Mouse (Mus musculus) heart, embryonic 15.5 days (tissue): ENCODE measurements around the gene Lrrc74a. TPM values are rescaled to one million over a fixed set of nuclear protein-coding genes. Genes with fewer than 3 reads are reported as not detected.

Experiments
- ATAC-seq: fragments of 200-750 bp; cut with Nextera tagmentation; replicated peaks from 2 replicates; pipeline ENCODE4 v1.8.0; 2017; ENCODE audit warnings: low read depth, moderate TSS enrichment; ENCODE audit not compliant: insufficient number of reproducible peaks, insufficient read depth, low FRiP score
- H3K27ac ChIP-seq: fragments of 300-500 bp; sonication (generic); 2 replicates; pipeline ENCODE4 v1.5.1; 2015; ENCODE audit warnings: mild to moderate bottlenecking, inconsistent platforms
- H3K27me3 ChIP-seq: fragments of 300-500 bp; sonication (generic); 2 replicates; pipeline ENCODE4 v1.6.1; 2015; ENCODE audit warnings: inconsistent platforms
- H3K36me3 ChIP-seq: fragments of 300-500 bp; sonication (generic); 2 replicates; pipeline ENCODE4 v1.6.1; 2015; ENCODE audit warnings: mild to moderate bottlenecking, inconsistent platforms
- H3K4me1 ChIP-seq: fragments of 300-500 bp; sonication (generic); replicated peaks from 2 replicates; pipeline ENCODE4 v1.6.1; 2015; ENCODE audit warnings: inconsistent platforms
- H3K4me2 ChIP-seq: fragments of 300-500 bp; sonication (generic); 2 replicates; pipeline ENCODE4 v1.6.1; 2015; ENCODE audit warnings: inconsistent platforms, mild to moderate bottlenecking, moderate library complexity
- H3K4me3 ChIP-seq: fragments of 300-500 bp; sonication (generic); 2 replicates; pipeline ENCODE4 v1.5.1; 2015; ENCODE audit warnings: mild to moderate bottlenecking, inconsistent platforms
- H3K9ac ChIP-seq: fragments of 300-500 bp; sonication (generic); 2 replicates; pipeline ENCODE4 v1.6.1; 2015; ENCODE audit warnings: mild to moderate bottlenecking, inconsistent platforms
- H3K9me3 ChIP-seq: fragments of 300-500 bp; sonication (generic); replicated peaks from 2 replicates; pipeline ENCODE4 v1.6.1; 2016; ENCODE audit warnings: inconsistent platforms
- WGBS: fragments of 180-500 bp; shearing (Covaris S2); methylation state at CpG from one replicate; pipeline ENCODE4 v1.1.7; 2015; ENCODE audit warnings: mixed read lengths; 5-methylcytosine and 5-hydroxymethylcytosine counted together
- polyA plus RNA-seq: library from polyadenylated mRNA; unstranded; fragments of >200 nt; fragmentation: Nextera tagmentation; extraction: Ambion mirVana; gene quantifications from 2 replicates; pipeline ENCODE4 v1.2.1, GENCODE M21; 2015

Lrrc74a gene
- polyA plus RNA-seq, 1 experiment from 2014 or later: not detected

DNA sequence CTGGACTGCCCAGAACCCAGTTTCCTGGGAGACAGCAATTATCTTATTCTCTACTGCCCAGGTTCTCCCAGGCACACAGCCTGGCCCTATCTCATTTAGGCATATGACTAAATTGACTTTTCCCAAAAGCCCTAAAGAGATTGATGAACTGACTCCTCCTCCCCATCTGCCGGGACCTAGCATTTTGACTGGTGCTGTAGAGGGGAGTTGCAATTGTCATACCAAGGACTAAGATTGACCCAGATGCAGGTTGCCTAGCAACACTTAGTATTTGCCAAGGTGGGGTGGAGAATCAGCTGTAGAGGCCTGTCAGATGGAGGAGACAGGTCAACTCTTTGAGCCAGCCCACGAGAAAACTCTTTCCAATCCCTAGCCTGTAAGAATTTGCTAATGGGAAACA, 36.2 kb upstream of the Lrrc74a start:
- Histone ChIP-seq H3K9ac (no peak overlapping the region), H3K36me3 (0 out of 2 replicates have a peak, but pooled peaks cover 2% of the 10 kb centered on the region), H3K4me1 (peaks cover 9% of the 10 kb centered on the region), H3K4me2 (no peak overlapping the region), H3K9me3 (no peaks in the 10 kb centered on the region), H3K4me3 (no peak overlapping the region), H3K27ac (no peak overlapping the region), H3K27me3 (no peaks in the 10 kb centered on the region)
- 72% methylated on average over 2 of the region's 2 CpGs for WGBS
- ATAC-seq: no peak

DNA sequence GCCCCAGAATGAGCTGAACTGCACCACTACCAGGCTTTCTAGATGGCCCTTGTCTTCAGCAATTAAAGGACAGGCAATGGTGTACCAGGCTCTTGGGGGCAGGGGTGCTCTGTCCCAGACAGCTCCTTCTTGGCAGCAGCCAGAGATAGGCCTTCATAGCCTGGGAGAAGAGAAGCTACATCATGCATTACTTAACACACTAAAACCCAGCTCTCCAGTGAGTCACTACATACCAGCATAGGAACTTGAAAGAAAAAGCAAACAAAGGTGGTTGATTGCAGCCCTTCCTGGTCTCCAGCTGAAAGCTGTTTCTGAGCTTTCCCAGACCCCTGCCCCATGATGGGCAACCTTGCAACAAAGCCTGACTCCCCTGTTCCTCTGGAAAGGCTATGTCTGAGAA, 35.6 kb upstream of the Lrrc74a start:
- peaks cover 7% of the 10 kb centered on the region; the same call in 1 of the 2 replicates for H3K4me1 ChIP-seq
- ATAC-seq: no peak

DNA sequence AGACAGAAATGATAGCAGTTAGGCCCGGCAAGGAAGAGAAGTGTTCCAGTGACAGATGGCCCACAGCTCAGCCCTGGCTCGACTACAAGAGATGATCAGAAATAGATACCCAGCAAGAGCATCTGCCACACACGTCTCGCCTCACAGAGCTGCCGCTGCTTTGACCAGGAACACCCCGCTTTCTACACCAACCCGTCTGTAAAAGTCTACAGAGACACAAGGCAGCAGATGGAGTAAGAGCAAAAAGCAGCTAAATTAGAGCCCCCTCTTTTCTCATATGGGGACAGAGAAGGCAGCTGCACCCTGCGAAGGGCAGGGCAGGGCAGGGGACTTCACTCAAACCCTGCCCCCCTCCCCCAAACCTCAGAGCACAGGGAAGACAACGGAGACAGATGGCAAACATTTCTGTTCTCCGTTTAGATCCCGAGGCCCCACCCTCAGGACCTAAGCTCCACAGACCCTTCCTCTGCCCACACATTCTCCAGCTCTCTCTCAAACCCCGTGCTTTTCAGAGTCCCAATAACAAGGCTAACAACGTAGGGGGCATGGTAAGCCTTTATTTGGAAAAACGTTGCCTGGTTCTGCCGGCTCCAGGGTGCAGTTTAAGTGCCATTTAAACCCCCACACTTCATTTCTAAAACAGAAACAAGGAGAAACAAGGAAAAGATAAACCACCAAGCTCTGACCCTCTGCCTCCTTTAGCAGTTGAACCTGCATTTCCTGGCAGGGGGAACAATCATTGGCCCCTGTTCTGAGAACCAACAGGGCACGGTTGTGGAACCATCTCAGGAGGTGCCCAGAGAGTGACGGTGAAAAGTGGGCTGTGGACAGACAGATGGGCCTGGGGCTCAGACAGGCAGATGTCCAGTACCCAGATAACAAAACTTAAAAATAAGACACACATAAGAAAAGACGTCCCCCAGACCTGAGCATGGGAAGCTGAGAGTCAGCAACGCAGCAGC, 33.9 kb upstream of the Lrrc74a start:
- no peak overlapping the region for H3K4me2 ChIP-seq
- peaks cover 7% of the 10 kb centered on the region; the same call in 1 of the 2 replicates for H3K4me1 ChIP-seq
- H3K27ac ChIP-seq: no peak overlapping the region
- no peak overlapping the region for H3K9ac ChIP-seq
- no peaks in the 10 kb centered on the region for H3K9me3 ChIP-seq
- no peaks in the 10 kb centered on the region for H3K27me3 ChIP-seq
- 37% methylated on average over 19 of the region's 19 CpGs for WGBS
- ATAC-seq: no peak
- peaks cover 3% of the 10 kb centered on the region; the same call in 1 of the 2 replicates for H3K36me3 ChIP-seq
- no peak overlapping the region for H3K4me3 ChIP-seq

More for the DNA sequence above, 35.6 kb upstream of the Lrrc74a start:
- Histone ChIP-seq H3K9ac (no peak overlapping the region), H3K27me3 (no peaks in the 10 kb centered on the region), H3K4me2 (no peak overlapping the region), H3K9me3 (no peaks in the 10 kb centered on the region), H3K4me3 (no peak overlapping the region), H3K36me3 (peaks cover 3% of the 10 kb centered on the region; the same call in 1 of the 2 replicates), H3K27ac (no peak overlapping the region)

DNA sequence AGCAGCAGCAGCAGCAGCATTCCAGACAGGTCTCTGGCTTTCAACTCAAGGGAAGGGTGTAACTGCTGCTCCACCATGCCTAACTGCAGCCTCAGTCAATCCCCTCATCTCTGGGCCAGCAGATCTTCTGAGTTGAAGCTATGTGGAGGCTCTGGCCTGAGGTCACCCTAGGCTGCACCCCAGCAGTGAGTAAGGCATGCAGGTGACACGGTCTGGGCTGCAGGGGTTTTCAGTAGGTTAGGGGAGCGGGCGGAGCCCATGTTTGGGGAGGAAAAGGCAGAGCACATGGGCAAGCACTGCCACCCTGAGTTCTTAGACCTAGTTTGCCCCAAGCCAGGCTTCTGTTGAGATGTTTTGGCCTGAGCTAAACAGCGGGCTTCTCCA, 33.2 kb upstream of the Lrrc74a start:
- no peak for ATAC-seq
- H3K4me1 ChIP-seq: peaks cover 7% of the 10 kb centered on the region; the same call in 1 of the 2 replicates
- no peaks in the 10 kb centered on the region for H3K27me3 ChIP-seq
- no peak overlapping the region for H3K4me2 ChIP-seq
- no peaks in the 10 kb centered on the region for H3K9me3 ChIP-seq
- no peak overlapping the region for H3K9ac ChIP-seq
- H3K36me3 ChIP-seq: peaks cover 3% of the 10 kb centered on the region; the same call in 1 of the 2 replicates
- no peak overlapping the region for H3K4me3 ChIP-seq
- WGBS: 78% methylated on average over 4 of the region's 4 CpGs
- no peak overlapping the region for H3K27ac ChIP-seq

DNA sequence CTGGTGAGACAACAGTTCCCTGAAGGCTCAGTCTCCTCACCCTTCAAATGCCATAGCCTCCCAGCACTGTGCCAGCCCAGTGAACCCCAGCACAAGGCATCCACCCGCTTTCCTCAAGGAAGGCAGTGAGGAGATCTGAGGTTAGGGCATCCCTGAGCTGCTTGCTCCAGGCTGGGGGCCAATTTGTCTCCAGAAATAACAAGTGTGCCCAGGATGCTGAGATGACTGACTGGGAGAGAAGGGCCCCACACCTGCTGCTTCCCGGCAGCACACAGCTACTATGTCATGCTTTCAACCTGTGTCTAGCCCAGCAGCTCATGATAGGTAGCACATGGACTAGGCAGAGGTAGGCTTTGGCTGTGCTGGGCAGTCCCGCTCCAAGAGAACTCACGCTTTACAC, 32.7 kb upstream of the Lrrc74a start:
- Histone ChIP-seq H3K9ac (no peak overlapping the region), H3K27me3 (no peaks in the 10 kb centered on the region), H3K4me1 (peaks cover 7% of the 10 kb centered on the region; the same call in 1 of the 2 replicates), H3K4me2 (no peak overlapping the region), H3K27ac (no peak overlapping the region), H3K9me3 (no peaks in the 10 kb centered on the region), H3K36me3 (peaks cover 3% of the 10 kb centered on the region; the same call in 1 of the 2 replicates), H3K4me3 (no peak overlapping the region)
- no peak for ATAC-seq
- WGBS: 92% methylated on average over 4 of the region's 4 CpGs

DNA sequence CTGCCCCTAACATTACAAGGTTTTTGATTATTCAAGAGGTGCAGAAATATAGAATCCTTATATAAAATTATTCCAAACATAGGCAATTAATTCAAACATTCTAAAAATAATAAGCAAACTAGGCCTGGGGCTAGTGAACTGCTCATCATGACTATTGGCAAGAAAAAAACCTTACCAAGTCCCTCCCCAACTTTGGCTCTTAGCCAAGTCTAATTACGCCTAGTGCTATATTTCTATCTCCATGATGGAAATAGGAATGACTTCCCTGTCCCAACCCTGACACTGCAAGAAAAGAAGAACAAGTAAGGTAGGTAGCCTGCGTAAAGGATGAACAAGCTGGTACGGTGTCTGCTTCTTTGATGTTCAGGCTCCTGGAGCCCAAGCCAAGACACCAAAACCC, 31.5 kb upstream of the Lrrc74a start:
- H3K4me3 ChIP-seq: no peak overlapping the region
- peaks cover 7% of the 10 kb centered on the region; the same call in 1 of the 2 replicates for H3K4me1 ChIP-seq
- no peak overlapping the region for H3K4me2 ChIP-seq
- peaks cover 3% of the 10 kb centered on the region; the same call in 1 of the 2 replicates for H3K36me3 ChIP-seq
- no peaks in the 10 kb centered on the region for H3K27me3 ChIP-seq
- H3K9me3 ChIP-seq: no peaks in the 10 kb centered on the region
- no peak for ATAC-seq
- no peak overlapping the region for H3K27ac ChIP-seq
- H3K9ac ChIP-seq: no peak overlapping the region
- WGBS: 86% methylated on average over 3 of the region's 3 CpGs

DNA sequence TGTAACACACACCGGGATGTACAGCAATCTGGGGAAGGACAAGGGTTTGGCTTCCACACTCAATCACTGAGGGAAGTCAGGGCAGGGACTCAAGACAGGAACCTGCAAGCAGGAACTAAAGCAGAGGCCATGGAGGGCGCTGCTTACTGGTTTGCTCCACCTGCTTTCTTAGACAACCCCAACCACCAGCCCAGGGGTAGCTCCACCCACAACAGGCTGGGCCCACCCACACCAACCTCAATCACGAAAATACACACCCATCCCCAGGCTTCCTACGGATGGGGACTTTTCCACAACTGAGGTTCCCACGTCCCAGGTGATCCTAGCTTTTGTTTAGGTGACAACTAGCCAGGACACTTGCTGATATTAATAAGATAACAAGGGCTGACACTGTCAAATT, 28.3 kb upstream of the Lrrc74a start:
- peaks cover 3% of the 10 kb centered on the region; the same call in 1 of the 2 replicates for H3K36me3 ChIP-seq
- no peaks in the 10 kb centered on the region for H3K9me3 ChIP-seq
- no peak overlapping the region for H3K9ac ChIP-seq
- no peak overlapping the region for H3K27ac ChIP-seq
- H3K4me3 ChIP-seq: no peak overlapping the region
- no peaks in the 10 kb centered on the region for H3K4me1 ChIP-seq
- no peaks in the 10 kb centered on the region for H3K27me3 ChIP-seq
- no peak overlapping the region for H3K4me2 ChIP-seq
- no peak for ATAC-seq
- 79% methylated on average over 5 of the region's 5 CpGs for WGBS

DNA sequence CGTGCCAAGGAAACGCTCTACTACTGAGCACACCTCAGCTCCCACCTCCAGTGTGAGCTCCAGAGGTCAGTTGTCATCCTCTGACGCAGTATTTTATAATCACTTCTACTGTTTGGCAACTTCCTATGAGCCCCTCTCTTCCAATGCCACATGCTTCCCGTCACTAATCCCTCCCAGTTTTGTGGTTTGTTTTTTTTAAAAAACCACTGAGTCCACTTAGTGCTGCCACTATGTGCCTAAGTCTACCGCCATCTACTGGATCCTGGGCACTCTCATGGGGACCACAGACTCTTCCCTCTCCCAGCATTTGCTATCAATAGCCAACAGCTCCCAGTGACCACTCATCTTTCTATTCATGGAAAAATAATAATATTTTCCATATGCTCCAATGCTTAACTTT, 20.1 kb upstream of the Lrrc74a start:
- ATAC-seq: no peak
- no peak overlapping the region for H3K4me2 ChIP-seq
- H3K27me3 ChIP-seq: no peaks in the 10 kb centered on the region
- H3K9ac ChIP-seq: no peak overlapping the region
- H3K36me3 ChIP-seq: no peaks in the 10 kb centered on the region; the same call in 1 of the 2 replicates
- H3K4me1 ChIP-seq: no peaks in the 10 kb centered on the region; the same call in 1 of the 2 replicates
- H3K4me3 ChIP-seq: no peak overlapping the region
- H3K27ac ChIP-seq: no peak overlapping the region
- 61% methylated on average over 5 of the region's 5 CpGs for WGBS
- no peaks in the 10 kb centered on the region for H3K9me3 ChIP-seq

DNA sequence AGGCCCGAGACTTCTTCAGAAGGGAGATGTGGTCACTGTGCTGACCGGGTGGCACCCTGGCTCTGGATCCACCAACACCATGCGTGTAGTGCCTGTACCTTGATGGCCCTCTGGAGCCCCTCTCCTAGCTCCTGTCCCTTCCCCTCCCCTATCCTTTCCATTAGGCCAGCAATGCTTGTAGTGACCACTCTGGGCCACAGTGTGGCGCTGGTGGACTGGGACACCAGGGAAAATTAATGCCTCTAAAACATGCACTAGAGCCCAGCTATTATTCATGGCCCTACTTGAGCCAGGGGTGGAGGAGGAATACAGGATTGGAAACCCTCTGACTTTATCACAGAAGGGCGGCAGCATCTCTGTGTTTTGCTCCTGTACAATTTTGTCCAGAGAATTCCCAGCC, 18.8 kb upstream of the Lrrc74a start:
- WGBS: 50% methylated on average over 5 of the region's 5 CpGs
- no peak; the same call in 1 of the 2 replicates for ATAC-seq
- no peaks in the 10 kb centered on the region for H3K27me3 ChIP-seq
- H3K27ac ChIP-seq: no peak overlapping the region
- no peak overlapping the region for H3K9ac ChIP-seq
- no peaks in the 10 kb centered on the region; the same call in 1 of the 2 replicates for H3K4me1 ChIP-seq
- H3K4me3 ChIP-seq: no peak overlapping the region
- no peak overlapping the region for H3K4me2 ChIP-seq
- no peaks in the 10 kb centered on the region for H3K9me3 ChIP-seq
- H3K36me3 ChIP-seq: no peaks in the 10 kb centered on the region; the same call in 1 of the 2 replicates

DNA sequence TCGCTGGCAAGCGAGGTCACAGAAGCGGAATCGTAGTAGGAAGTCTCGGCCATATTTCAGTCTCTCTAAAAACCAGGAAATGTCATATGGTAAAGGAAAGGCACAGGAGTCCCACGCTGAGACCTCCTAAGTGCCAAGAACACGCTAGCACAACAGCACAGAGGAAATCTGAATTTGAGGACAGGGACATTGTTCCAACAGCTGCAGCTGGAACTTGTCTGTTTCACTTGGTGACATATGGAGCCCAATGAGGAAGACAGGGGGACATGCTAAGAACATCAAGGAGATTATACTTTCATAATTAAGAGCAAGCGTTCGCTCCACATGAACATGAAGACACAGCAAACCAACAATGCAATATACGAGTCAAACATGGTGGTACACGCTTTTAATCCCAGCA, 17.2 kb upstream of the Lrrc74a start:
- Histone ChIP-seq H3K9me3 (no peaks in the 10 kb centered on the region), H3K27me3 (no peaks in the 10 kb centered on the region), H3K4me3 (no peak overlapping the region), H3K36me3 (no peaks in the 10 kb centered on the region; the same call in 1 of the 2 replicates), H3K4me1 (peaks cover 9% of the 10 kb centered on the region), H3K9ac (no peak overlapping the region), H3K27ac (no peak overlapping the region), H3K4me2 (no peak overlapping the region)
- ATAC-seq: no peak
- 80% methylated on average over 11 of the region's 11 CpGs for WGBS

DNA sequence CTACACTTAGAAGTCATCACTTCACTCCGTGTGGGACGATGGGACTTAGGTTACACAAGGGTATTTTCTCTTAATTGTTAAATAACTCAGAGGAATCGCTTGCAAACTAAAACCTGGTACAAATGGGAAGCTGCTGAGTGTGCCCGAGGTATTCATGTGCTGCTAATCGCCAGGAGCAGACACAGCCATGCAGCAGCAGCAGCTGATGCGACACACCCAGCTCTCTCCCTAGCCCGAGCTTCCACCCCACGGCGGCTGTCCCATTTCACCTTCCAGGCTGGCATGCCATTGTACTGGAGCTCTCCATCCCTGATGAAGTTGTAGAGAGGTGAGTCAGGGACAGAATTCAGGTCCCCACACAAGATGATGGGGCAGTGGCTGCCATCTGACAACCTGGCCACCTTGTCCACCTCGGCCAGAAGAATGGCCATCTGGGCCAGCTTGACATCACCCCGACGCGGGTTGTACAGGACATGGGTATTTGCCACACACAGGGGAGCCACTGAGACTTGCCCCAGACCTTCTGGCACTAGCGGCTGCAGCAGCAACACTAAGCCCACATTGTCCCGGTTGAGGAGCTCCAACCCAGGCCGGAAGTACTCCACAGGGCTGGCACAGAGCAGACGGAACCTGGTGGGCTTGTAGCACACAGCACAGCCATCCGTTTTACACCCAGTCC, 14.1 kb upstream of the Lrrc74a start:
- H3K9me3 ChIP-seq: no peaks in the 10 kb centered on the region
- 82% methylated on average over 18 of the region's 18 CpGs for WGBS
- H3K27ac ChIP-seq: no peak overlapping the region
- no peak overlapping the region for H3K4me2 ChIP-seq
- no peaks in the 10 kb centered on the region for H3K27me3 ChIP-seq
- no peak overlapping the region for H3K4me3 ChIP-seq
- no peak overlapping the region for H3K9ac ChIP-seq
- no peak for ATAC-seq
- peaks cover 25% of the 10 kb centered on the region for H3K4me1 ChIP-seq
- no peaks in the 10 kb centered on the region; the same call in 1 of the 2 replicates for H3K36me3 ChIP-seq
